Mouse (Mus musculus): ENCODE results near the gene Vps11.

GRCm38 (mm10) chr9:44324147-44324546 is 37.3 kb downstream of the Vps11 start:
- no peak for TF ChIP-seq CTCF (IDR thresholded peaks at IDR 0.05; ENCODE audit: extremely low read depth, insufficient read length, insufficient replicate concordance, low read depth, low read length)
- no peak for TF ChIP-seq POLR2A (IDR thresholded peaks at IDR 0.05; ENCODE audit: low read depth, low read length)

All from small intestine, adult 2 months (tissue).